Mouse (Mus musculus) spleen, postnatal 14 days (tissue): Measurements from ENCODE around the gene Gfod2.

Experiments used
- DNase-seq, 2 experiments: peaks; one replicate each; pipeline ENCODE4 v3.0.0; 2021 to 2022; ENCODE audit warnings: low spot score in 2 of 2

Gfod2 gene

GRCm38 (mm10) chr8:105677891-105678290 lies 80.6 kb downstream of the Gfod2 start:
- DNase-seq, result no peak
